Mouse (Mus musculus): ENCODE measurements around the gene Klhl21.

DNA sequence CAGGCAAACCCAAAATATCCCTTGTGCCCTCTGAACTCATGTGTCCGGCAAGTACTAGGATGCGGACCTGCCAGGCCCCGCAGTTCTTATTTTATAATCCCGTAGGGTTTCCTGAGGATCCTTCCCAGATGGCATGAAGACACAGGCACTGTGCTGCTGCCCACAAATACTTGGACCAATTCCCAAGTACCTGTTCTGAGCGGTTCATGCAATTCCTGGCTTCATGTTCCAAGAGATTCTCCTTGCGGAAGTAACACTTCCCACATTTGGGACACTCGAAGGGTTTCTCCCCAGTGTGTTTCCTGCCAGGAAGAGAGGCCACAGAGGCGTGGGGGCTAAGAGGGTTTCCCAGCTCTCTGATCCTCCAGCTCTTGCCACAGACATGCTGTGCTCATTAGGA, 13.9 kb downstream of the Klhl21 start:
- no peak for TF ChIP-seq POLR2A (IDR thresholded peaks at IDR 0.05; ENCODE audit: insufficient read depth, low read depth, low read length)
- TF ChIP-seq CTCF (IDR thresholded peaks at IDR 0.05; ENCODE audit: insufficient read depth, low read depth, low read length): no peak

All from olfactory bulb, adult 2 months (tissue).